Mouse (Mus musculus) kidney, postnatal 14 days (tissue): ENCODE results near the gene Cyb5r1.
A peak's percentile ranks its signal among the peaks of the same experiment; 100 is the strongest.

Experiments used
- DNase-seq: peaks from one replicate; pipeline ENCODE4 v3.0.0; 2022; ENCODE audit warnings: mixed read lengths

Cyb5r1 gene

GRCm38 (mm10) chr1:134405509-134406413, at the start of gene Cyb5r1:
TSS of gene Cyb5r1 (plus strand) at chr1:134405559.
- peak; percentile 87 for DNase-seq

GRCm38 (mm10) chr1:134357461-134357860, 47.9 kb upstream of the Cyb5r1 start:
- peak; percentile 19 for DNase-seq

GRCm38 (mm10) chr1:134360656-134361055, 44.7 kb upstream of the Cyb5r1 start:
- DNase-seq: no peak

GRCm38 (mm10) chr1:134361195-134361856, 44.0 kb upstream of the Cyb5r1 start:
- no peak for DNase-seq

GRCm38 (mm10) chr1:134361857-134362212, 43.5 kb upstream of the Cyb5r1 start, which contains the start of gene Tmem183a:
TSS of gene Tmem183a (minus strand) at chr1:134361979.
- DNase-seq: peak; percentile 98

- no peak for DNase-seq
These were observed 42.2 kb upstream of the Cyb5r1 start for GRCm38 (mm10) chr1:134363194-134363593.

GRCm38 (mm10) chr1:134365491-134365890, 39.9 kb upstream of the Cyb5r1 start:
- no peak for DNase-seq

GRCm38 (mm10) chr1:134368777-134369337, 36.5 kb upstream of the Cyb5r1 start:
- DNase-seq: peak; percentile 77

GRCm38 (mm10) chr1:134374124-134374523, 31.2 kb upstream of the Cyb5r1 start:
- no peak for DNase-seq

GRCm38 (mm10) chr1:134381051-134381450, 24.3 kb upstream of the Cyb5r1 start:
- DNase-seq: no peak

- no peak for DNase-seq
These were observed 23.3 kb upstream of the Cyb5r1 start for GRCm38 (mm10) chr1:134381795-134382625.

- no peak for DNase-seq
These were observed 20.8 kb upstream of the Cyb5r1 start for GRCm38 (mm10) chr1:134384581-134384980.

GRCm38 (mm10) chr1:134385176-134385575, 20.2 kb upstream of the Cyb5r1 start:
- no peak for DNase-seq

GRCm38 (mm10) chr1:134385666-134386065, 19.7 kb upstream of the Cyb5r1 start, which contains the start of gene 4933406M09Rik:
TSS of gene 4933406M09Rik (plus strand) at chr1:134385940.
- DNase-seq: no peak

GRCm38 (mm10) chr1:134393827-134394226, 11.5 kb upstream of the Cyb5r1 start:
- no peak for DNase-seq

- DNase-seq: no peak
These were observed 7.1 kb upstream of the Cyb5r1 start for GRCm38 (mm10) chr1:134398210-134398609.

GRCm38 (mm10) chr1:134399735-134400134, 5.6 kb upstream of the Cyb5r1 start:
- no peak for DNase-seq

- DNase-seq: no peak
These were observed 1.0 kb downstream of the Cyb5r1 start for GRCm38 (mm10) chr1:134406414-134406771.

- DNase-seq: peak; percentile 43
These were observed 2.7 kb downstream of the Cyb5r1 start for GRCm38 (mm10) chr1:134408080-134408479.

GRCm38 (mm10) chr1:134411706-134412629, 6.6 kb downstream of the Cyb5r1 start:
- no peak for DNase-seq

- DNase-seq: no peak
These were observed 8.7 kb downstream of the Cyb5r1 start for GRCm38 (mm10) chr1:134414038-134414437.
